Mouse (Mus musculus) embryonic facial prominence, embryonic 12.5 days (tissue): ENCODE measurements around the gene Wipf1. TPM values are rescaled to one million over a fixed set of nuclear protein-coding genes. Genes with fewer than 3 reads are reported as not detected.

ENCODE experiments used
- ATAC-seq: fragments of 200-750 bp; cut with Nextera tagmentation; 2 replicates; pipeline ENCODE4 v1.8.0; 2017; ENCODE audit not compliant: insufficient number of reproducible peaks, insufficient read depth, low FRiP score, low TSS enrichment
- H3K27ac ChIP-seq: fragments of 300-500 bp; sonication (generic); 2 replicates; pipeline ENCODE4 v1.5.1; 2016; ENCODE audit warnings: mild to moderate bottlenecking
- H3K27me3 ChIP-seq: fragments of 300-500 bp; sonication (generic); 2 replicates; pipeline ENCODE4 v1.6.1; 2016; ENCODE audit warnings: mild to moderate bottlenecking, moderate library complexity
- H3K36me3 ChIP-seq: fragments of 300-500 bp; sonication (generic); 2 replicates; pipeline ENCODE4 v1.6.1; 2016; ENCODE audit warnings: mild to moderate bottlenecking
- H3K4me1 ChIP-seq: fragments of 300-500 bp; sonication (generic); 2 replicates; pipeline ENCODE4 v1.6.1; 2016
- H3K4me2 ChIP-seq: fragments of 300-500 bp; sonication (generic); replicated peaks from 2 replicates; pipeline ENCODE4 v1.6.1; 2016; ENCODE audit warnings: mild to moderate bottlenecking, moderate library complexity
- H3K4me3 ChIP-seq: fragments of 300-500 bp; sonication (generic); 2 replicates; pipeline ENCODE4 v1.5.1; 2016; ENCODE audit warnings: mild to moderate bottlenecking
- H3K9ac ChIP-seq: fragments of 300-500 bp; sonication (generic); 2 replicates; pipeline ENCODE4 v1.6.1; 2016; ENCODE audit warnings: mild to moderate bottlenecking, moderate library complexity
- H3K9me3 ChIP-seq: fragments of 300-500 bp; sonication (generic); 2 replicates; pipeline ENCODE4 v1.6.1; 2016; ENCODE audit warnings: mild to moderate bottlenecking, moderate library complexity
- WGBS: fragments of 180-500 bp; shearing (Covaris S2); methylation state at CpG from one replicate; pipeline ENCODE4 v1.1.7; 2016; 5-methylcytosine and 5-hydroxymethylcytosine counted together
- polyA plus RNA-seq: library from polyadenylated mRNA; unstranded; fragments of >200 nt; fragmentation: Nextera tagmentation; extraction: Ambion mirVana; gene quantifications from 2 replicates; pipeline ENCODE4 v1.2.1, GENCODE M21; 2016

Wipf1 gene
- polyA plus RNA-seq, 1 experiment from 2014 or later, result 14.1 TPM

DNA sequence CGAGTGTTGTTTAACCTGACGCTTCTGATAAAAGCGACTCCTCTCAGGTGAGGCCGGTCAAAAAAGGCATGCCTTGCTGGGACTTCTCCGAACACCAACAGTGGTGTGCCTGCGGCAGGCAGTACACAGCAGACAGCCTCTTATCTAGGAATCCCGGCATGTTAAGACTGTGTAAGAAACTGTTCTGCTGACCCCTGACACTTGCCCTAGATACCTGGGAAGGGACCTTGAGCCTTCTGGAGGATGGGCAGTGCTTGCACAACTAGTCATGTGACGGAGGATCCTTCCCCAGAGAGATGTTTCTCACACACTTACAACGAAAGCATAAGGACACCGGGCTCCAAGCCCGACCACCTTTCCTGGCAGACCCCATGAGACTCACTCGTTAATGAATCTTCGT, 28.7 kb downstream of the Wipf1 start:
- no peak for ATAC-seq
- Histone ChIP-seq H3K27ac (no peak overlapping the region), H3K4me2 (no peak overlapping the region), H3K4me1 (peaks cover 15% of the 10 kb centered on the region), H3K9me3 (0 out of 2 replicates have a peak, but pooled peaks cover 3% of the 10 kb centered on the region), H3K36me3 (0 out of 2 replicates have a peak, but pooled peaks cover 3% of the 10 kb centered on the region), H3K27me3 (no peaks in the 10 kb centered on the region), H3K9ac (no peak overlapping the region), H3K4me3 (no peak overlapping the region)
- WGBS, result 83% methylated on average over 13 of the region's 13 CpGs

GRCm38 (mm10) chr2:73498322-73498721, 31.2 kb downstream of the Wipf1 start:
- H3K27me3 ChIP-seq, result no peaks in the 10 kb centered on the region
- H3K36me3 ChIP-seq, result 0 out of 2 replicates have a peak, but pooled peaks cover 3% of the 10 kb centered on the region
- H3K4me2 ChIP-seq, result no peak overlapping the region
- 0 out of 2 replicates have a peak, but pooled peaks cover 3% of the 10 kb centered on the region for H3K9me3 ChIP-seq
- no peak overlapping the region for H3K27ac ChIP-seq
- no peak overlapping the region for H3K9ac ChIP-seq
- no peak overlapping the region for H3K4me3 ChIP-seq
- ATAC-seq, result no peak
- H3K4me1 ChIP-seq, result peaks cover 26% of the 10 kb centered on the region

DNA sequence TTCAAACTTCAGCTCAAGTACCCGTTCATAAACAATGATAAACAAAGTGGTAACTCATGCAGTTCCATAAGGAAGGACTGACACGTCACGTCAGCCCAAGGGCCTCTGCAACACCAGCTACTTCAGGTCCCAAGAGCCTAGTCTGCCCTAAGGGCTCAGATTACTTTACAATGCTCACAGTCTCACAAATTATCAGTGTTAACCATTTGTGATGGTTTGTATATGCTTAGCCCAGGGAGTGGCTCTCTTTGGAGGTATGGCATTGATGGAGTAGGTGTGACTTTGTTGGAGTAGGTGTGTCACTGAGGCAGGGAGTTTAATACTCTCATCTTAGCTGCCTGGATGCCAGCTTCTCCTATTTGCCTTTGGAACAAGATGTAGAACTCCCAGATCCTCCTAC, 32.0 kb downstream of the Wipf1 start:
- WGBS, result 35% methylated on average over 3 of the region's 3 CpGs
- H3K9me3 ChIP-seq, result 0 out of 2 replicates have a peak, but pooled peaks cover 3% of the 10 kb centered on the region
- no peak for ATAC-seq
- H3K4me2 ChIP-seq, result no peak overlapping the region
- no peak overlapping the region for H3K4me3 ChIP-seq
- H3K27ac ChIP-seq, result no peak overlapping the region
- H3K4me1 ChIP-seq, result peaks cover 26% of the 10 kb centered on the region
- no peaks in the 10 kb centered on the region for H3K36me3 ChIP-seq
- no peaks in the 10 kb centered on the region for H3K27me3 ChIP-seq
- H3K9ac ChIP-seq, result no peak overlapping the region

DNA sequence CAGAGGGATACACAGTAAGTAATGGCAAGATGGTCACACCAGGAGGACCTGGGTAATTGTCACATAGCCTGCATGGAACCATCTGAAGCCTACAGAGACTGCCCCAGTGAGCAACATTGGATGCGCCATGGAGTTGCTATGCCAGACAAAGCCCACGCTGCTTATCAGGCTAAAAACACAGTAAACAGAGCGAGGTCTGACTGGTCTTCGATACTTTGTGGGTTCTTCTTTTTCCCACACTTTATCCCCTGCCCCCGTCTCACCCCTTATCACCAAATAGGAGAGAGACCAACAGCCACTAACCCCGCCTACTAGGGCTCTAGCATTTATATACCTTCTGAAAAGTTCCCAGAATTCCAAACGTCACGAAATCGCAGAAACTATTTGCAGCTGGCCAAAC, 32.6 kb downstream of the Wipf1 start:
- Histone ChIP-seq H3K4me2 (no peak overlapping the region), H3K9ac (no peak overlapping the region), H3K27me3 (no peaks in the 10 kb centered on the region), H3K36me3 (no peaks in the 10 kb centered on the region), H3K4me1 (peaks cover 27% of the 10 kb centered on the region), H3K9me3 (0 out of 2 replicates have a peak, but pooled peaks cover 3% of the 10 kb centered on the region), H3K4me3 (no peak overlapping the region), H3K27ac (no peak overlapping the region)
- WGBS, result 86% methylated on average over 9 of the region's 9 CpGs
- no peak for ATAC-seq

- ATAC-seq, result no peak
- Histone ChIP-seq H3K9ac (no peak overlapping the region), H3K27ac (peak overlapping the region; percentile 77), H3K9me3 (0 out of 2 replicates have a peak, but pooled peaks cover 3% of the 10 kb centered on the region), H3K4me3 (no peak overlapping the region), H3K4me1 (peaks cover 34% of the 10 kb centered on the region), H3K36me3 (no peaks in the 10 kb centered on the region), H3K27me3 (no peaks in the 10 kb centered on the region), H3K4me2 (no peak overlapping the region)
- WGBS, result 67% methylated on average over 4 of the region's 4 CpGs
These were observed 33.2 kb downstream of the Wipf1 start for GRCm38 (mm10) chr2:73496329-73496685.

DNA sequence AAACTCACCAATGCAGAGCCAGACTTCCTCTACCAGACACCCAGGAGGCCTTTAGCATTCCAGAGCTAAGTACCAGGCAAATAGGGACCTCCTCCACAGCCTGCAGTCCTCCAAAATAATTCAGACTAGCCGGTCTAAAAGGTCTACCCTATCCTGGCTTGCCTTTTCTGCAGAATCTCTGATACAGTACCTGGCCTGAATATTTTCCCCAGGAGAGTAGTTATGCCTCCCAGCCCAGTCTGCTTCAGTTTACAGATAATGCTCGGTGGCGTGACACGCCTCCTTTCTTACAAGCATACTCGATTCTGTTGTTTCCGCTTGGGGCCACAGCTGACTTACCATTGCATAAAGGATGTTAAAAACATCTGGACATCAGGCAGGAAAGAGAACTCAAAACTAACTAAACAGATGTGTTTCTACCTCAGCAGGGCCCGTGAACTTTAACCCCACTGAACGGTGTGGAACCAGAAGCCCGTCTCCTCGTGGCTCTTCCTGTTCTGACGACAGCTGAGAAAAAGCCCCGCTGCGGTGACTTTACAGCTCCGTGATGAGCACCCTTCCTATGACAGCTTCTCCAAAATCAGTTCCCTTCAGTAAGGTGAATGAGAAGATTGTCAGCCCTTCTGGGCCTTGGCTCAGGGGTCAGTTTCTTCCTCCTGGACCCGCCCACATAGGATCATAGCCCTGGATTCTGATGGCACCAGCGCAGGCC, 33.8 kb downstream of the Wipf1 start:
- Histone ChIP-seq H3K9ac (no peak overlapping the region), H3K4me3 (no peak overlapping the region), H3K9me3 (0 out of 2 replicates have a peak, but pooled peaks cover 3% of the 10 kb centered on the region), H3K27me3 (no peaks in the 10 kb centered on the region), H3K4me2 (0 out of 2 replicates have a peak overlapping the region, but pooled peaks have one; percentile 1), H3K27ac (peak overlapping the region; percentile 77), H3K4me1 (peaks cover 39% of the 10 kb centered on the region), H3K36me3 (no peaks in the 10 kb centered on the region)
- ATAC-seq, result 0 out of 2 replicates have a peak, but pooled peaks have one; percentile 35
- WGBS, result 22% methylated on average over 16 of the region's 16 CpGs

DNA sequence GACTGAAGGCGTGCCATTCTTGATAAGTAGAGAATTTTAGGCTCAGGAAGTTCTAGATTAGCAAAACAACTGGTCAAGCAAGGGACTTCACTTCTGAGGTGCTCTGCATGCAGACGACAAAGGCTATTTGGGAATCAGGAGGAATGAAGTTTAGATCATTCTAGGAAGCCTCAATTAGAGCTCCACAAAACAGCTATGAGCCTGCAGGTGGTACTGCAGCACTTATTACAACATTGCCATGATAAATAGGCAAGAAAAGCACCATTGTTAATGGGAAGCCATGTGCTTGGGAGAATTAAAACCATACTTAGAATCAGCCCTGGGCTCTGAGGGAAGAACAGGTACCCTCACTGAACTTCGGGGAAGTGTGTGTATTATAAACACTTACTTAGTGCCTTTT, 36.0 kb downstream of the Wipf1 start:
- Histone ChIP-seq H3K4me2 (no peak overlapping the region), H3K36me3 (no peaks in the 10 kb centered on the region), H3K4me1 (peaks cover 45% of the 10 kb centered on the region), H3K27me3 (no peaks in the 10 kb centered on the region), H3K9ac (no peak overlapping the region), H3K27ac (no peak overlapping the region), H3K4me3 (no peak overlapping the region), H3K9me3 (0 out of 2 replicates have a peak, but pooled peaks cover 3% of the 10 kb centered on the region)
- whole genome bisulfite sequencing, result 53% methylated on average over 3 of the region's 3 CpGs
- no peak for ATAC-seq

DNA sequence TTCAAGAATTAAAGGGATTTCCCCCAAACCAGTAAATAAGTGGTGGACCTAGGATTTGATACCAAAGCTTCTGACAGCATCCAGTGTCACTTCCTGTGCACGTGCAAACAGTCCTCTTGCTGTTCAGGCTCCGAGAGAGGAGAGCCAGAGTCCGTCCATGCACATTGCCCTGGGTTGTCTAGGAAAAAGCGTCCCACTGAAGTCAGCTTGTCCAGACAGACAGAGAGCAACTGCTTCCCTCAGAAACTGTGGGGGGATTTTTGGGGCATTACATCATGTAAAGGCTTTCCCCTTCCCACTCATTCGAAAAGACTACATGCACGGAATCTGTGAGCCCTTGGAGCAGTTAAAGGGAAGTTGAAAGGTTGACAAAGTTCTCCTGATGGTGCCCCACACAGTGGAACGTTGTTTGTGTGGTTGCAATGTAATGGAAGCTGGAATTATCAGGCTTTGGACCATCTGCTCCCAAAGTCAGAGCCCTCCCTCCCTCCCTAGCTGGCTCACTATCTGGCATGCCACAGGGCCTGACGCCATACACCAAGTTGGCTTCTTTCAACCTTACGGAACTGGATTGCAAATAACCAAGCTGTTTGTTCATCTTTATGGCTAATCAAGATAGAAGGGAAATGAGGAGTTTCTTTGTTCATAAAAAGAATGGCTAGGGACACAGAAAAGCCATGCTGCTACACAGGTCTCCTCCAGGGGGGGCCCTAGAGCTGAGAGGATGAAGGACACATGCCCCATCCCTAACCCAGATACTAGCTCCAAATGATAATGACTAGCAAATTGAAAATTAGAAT, 37.9 kb downstream of the Wipf1 start:
- no peaks in the 10 kb centered on the region for H3K36me3 ChIP-seq

GRCm38 (mm10) chr2:73490466-73490865, 39.1 kb downstream of the Wipf1 start:
- H3K9me3 ChIP-seq, result no peaks in the 10 kb centered on the region
- H3K4me3 ChIP-seq, result no peak overlapping the region
- peaks cover 55% of the 10 kb centered on the region for H3K4me1 ChIP-seq
- H3K36me3 ChIP-seq, result no peaks in the 10 kb centered on the region
- ATAC-seq, result no peak
- H3K27me3 ChIP-seq, result no peaks in the 10 kb centered on the region
- WGBS, result 61% methylated on average over 1 of the region's 1 CpGs
- no peak overlapping the region for H3K27ac ChIP-seq
- H3K9ac ChIP-seq, result no peak overlapping the region
- H3K4me2 ChIP-seq, result no peak overlapping the region

More for the DNA sequence above, 37.9 kb downstream of the Wipf1 start:
- Histone ChIP-seq H3K9me3 (no peaks in the 10 kb centered on the region), H3K27ac (0 out of 2 replicates have a peak overlapping the region, but pooled peaks have one; percentile 41), H3K27me3 (no peaks in the 10 kb centered on the region), H3K4me3 (no peak overlapping the region), H3K4me1 (peaks cover 54% of the 10 kb centered on the region), H3K9ac (no peak overlapping the region), H3K4me2 (no peak overlapping the region)
- no peak for ATAC-seq
- WGBS, result 52% methylated on average over 9 of the region's 9 CpGs

DNA sequence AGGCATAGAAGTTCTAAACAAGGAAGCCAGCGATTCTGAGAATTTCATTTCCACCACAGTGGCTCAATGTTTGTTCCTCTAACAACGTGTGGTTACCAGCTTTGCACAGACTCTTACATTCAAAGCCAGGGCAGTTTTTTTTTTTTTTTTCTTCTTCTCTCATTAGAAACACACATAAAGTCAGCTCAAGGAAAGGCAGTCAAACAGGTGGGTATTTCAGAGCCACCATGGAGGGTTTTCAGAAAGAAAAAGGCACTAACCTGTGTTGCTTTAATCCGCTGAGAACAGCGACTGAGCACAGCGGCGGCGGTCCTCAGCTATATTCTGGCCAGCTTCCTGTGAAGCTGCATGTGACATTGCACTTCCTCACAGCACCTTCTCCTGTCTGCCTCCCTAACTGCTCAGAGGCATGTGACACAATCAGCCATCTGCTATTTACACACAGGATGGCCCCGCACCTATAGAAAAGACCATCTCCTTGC, 43.4 kb downstream of the Wipf1 start:
- no peaks in the 10 kb centered on the region for H3K36me3 ChIP-seq
- 67% methylated on average over 8 of the region's 8 CpGs for WGBS
- H3K27me3 ChIP-seq, result no peaks in the 10 kb centered on the region
- H3K4me2 ChIP-seq, result no peak overlapping the region
- peaks cover 59% of the 10 kb centered on the region for H3K4me1 ChIP-seq
- no peak for ATAC-seq
- peak overlapping the region; percentile 96 for H3K27ac ChIP-seq
- H3K9ac ChIP-seq, result no peak overlapping the region
- H3K9me3 ChIP-seq, result no peaks in the 10 kb centered on the region
- no peak overlapping the region for H3K4me3 ChIP-seq

- peaks cover 52% of the 10 kb centered on the region for H3K4me1 ChIP-seq
- peak overlapping the region; percentile 96 for H3K27ac ChIP-seq
- no peak for ATAC-seq
- peak overlapping the region; percentile 0; the same call in 1 of the 2 replicates for H3K4me3 ChIP-seq
- 47% methylated on average over 26 of the region's 26 CpGs for WGBS
- H3K27me3 ChIP-seq, result no peaks in the 10 kb centered on the region
- H3K36me3 ChIP-seq, result no peaks in the 10 kb centered on the region
- no peak overlapping the region for H3K9ac ChIP-seq
- H3K9me3 ChIP-seq, result no peaks in the 10 kb centered on the region
- peak overlapping the region; percentile 37 for H3K4me2 ChIP-seq
These were observed 44.1 kb downstream of the Wipf1 start for GRCm38 (mm10) chr2:73485236-73486119.
